Mouse (Mus musculus) CH12F3 (cell line): ENCODE measurements at regions not wholly inside any gene's neighbourhood (a gene's known extent, or its start where the extent isn't known, plus 50 kb on each side); places are given as distances from the start of the nearest gene placed in this dataset.

Source experiments
- in situ Hi-C: fragments of 300-500 bp; cut with MboI; formaldehyde crosslinking; loops from 2 replicates; pipeline ENCODE4 v1.14.3; 2020; ENCODE audit warnings: low sequenced_read_pairs

DNA sequence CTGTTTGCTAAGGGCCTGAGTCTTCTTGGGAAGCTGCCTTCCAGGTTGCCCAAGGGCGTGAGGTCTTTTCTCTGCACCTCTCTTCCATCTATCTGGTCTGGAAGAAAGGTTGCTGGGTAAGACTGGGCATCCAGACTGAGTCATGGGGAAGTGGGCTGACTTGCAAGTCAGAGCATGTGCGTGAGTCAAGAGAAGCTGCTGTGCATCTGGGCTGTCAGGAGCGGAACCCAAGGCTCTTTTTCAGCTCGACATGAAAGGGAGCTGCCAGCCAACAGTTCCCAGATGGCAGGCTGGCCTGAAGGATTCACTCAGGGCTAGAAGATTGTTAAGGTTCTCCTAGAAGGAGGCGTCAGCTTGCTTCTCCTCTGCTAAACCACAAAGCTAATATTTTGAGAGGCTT, 129.3 kb upstream of the Lrig1 start:
- in situ Hi-C loops: no loop called here

DNA sequence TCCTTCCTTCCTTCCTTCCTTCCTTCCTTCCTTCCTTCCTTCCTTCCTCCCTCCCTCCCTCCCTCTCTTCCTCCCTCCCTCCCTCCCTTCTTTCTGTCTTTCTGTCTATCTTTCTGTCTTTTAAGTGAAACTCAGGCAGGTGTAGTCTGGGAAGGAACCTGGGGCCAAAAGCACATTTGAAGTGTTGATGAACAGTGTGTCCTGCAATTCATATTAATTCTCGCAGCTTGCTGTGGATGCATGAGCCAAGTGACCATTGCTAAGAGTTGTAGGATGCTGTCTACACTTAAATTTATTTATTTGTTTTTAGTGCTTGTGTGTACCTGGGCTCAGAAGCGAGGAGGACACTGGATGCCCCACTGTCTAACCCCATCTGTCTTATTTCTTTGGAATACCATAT, 126.7 kb upstream of the Lrig1 start:
- in situ Hi-C loops: no loop called here

DNA sequence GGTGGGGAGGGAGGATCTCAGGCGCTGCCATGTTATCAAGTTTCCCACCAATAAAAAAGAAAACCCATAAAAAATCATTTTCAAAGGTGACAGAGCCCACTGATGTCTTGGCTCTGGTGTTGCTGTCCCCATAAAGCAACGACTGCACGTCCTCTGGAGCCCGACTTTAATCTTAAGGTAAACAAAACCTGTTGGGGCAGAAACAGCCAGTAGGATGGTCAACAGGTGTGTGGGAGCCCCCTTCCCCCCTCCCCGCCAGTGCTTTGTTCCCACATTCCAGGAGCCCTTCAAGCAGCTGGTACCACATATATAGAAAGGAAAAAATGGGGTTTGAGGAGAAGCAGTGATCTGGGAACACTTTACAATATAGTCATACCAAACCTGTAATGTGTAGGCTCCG, 118.3 kb upstream of the Lrig1 start:
- in situ Hi-C loops: no loop called here

DNA sequence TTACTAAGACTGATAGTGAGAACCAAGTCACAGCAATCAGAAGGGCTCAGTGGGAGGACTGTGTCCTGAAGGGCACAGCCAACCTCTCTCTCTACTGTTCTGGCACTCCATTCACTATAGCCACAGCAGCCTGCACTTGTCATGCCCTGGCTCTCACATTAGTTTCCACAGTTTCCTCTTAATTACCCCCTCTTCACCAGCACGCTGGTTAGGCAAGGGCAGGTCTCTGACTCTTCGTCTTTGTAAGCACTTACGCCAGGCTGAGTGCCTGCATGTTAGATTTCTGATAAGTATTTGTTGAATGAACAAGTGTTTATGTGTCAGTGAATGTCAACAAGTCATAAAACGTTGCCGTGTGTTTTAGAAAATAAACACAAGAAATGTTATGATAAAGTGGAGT, 116.2 kb upstream of the Lrig1 start:
- in situ Hi-C loops: no loop called here

DNA sequence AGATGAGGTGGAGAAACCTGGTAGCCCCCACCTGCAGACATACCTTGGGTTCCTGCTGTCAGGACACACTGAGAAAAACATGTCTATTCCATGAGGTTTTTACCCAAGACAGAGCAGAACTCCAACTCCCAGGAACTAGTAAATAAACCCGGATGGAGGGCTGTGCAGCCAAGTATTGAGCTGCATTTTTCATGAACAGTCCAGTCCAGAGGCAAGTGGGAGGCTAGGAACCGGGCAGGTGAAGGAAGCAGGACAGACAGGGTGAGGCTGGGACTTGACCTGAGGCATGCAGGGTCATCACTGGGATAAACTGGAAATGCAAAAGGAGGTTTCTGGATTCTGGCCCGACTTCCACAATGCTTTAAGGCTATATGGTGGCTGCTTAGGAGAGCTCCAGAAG, 114.8 kb upstream of the Lrig1 start:
- in situ Hi-C loops: no loop called here

DNA sequence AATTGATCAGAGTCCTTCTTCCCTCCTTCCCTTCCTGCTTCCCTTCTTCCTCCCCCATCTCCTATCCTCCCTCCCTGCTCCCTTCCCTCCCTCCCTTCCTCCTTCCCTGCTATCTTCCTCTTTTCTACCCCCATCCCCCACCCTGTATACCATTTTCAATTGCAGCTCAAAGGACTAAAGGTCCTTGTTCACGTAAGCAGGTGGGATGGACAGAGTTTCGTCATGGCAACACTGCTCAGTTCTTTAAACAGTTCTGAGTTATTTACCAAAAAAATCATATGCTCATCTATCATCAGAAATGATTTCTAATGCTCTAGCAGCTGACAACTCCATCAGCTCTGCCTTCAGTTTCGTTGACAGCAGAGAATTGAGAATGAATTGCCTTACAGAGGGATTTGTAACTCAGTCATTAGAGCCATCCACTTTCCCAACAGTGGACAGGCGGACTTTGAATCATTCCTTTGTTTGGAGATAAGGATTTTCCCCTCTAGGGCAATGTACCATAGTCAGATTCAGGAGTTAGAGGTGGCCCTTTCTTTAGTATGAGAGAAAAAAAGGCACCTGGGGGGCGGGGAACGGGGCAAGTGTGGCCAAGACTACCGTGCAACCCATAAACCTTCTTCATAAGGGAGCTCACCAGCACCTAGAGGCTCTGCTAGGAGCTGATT, 113.7 kb upstream of the Lrig1 start:
- in situ Hi-C loops: no loop called here

DNA sequence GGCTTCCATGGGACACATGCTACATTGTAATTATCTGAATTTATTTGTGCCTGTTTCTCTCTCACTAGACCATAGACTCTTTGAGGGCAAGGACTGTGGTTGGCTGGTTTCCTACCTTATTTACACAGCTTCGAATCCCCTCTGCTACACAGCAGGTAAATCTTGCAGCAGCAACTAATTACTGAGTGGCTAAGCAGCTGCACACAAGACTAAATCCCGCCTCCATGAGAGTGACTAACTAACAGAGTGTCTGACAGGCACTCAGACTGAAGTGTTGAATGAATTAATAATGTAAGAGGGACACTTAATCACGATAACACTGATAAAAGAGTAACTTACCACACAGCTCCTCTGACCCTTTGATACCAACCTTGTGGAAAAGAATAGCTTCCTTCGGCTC, 111.9 kb upstream of the Lrig1 start:
- in situ Hi-C loops: no loop called here

DNA sequence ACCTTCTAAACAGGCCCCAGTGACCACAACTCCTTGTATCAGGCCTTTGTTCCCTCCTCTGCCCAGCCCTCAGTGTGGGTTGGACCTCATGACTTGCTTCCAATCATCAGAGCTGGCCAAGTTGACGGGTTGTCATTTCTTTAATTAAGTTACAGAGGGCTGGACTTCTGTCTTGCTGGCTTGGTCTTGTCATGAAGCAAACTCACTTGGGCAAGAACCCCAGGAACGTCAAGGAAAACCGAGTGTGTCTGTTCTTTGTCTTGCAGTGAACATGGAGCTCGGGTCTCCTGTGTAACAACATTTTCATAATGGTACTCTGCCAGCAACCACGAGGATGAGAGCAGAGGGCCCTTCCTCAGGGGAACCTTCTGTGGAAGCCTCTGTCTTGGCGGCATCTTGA, 107.3 kb upstream of the Lrig1 start:
- in situ Hi-C loops: no loop called here

DNA sequence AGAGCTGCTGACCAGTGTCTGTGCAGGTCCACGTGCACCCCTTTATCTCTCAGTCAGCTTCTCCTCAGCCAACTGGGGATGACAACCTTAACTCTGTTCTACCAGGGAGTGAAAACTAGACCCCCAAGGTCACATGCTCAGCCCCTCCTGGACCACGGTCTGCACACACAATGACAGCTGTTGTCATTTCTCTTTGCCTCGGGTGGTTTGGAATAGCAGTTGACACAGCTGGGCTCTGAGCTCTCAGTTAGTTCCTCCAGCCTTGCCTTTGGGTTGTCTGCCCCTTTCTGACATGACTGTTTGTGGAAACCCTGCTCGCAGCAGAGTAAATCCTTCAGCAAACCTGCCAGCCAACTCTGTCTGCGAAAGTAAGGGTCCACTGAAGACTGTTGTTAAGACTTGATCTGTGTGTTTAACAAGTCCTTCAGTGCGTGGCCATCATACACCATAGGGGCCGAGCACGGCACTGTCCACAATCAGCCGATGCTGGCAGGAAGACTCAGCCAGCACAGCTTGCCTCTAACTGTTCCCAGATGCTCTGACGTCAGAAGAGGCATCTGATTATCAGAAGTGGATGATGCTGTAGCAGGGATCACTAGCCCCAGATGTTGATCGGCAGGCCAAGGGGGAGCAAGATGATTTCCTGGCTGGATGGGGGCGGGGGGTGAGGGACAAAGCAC, 106.7 kb upstream of the Lrig1 start:
- in situ Hi-C loops: no loop called here

DNA sequence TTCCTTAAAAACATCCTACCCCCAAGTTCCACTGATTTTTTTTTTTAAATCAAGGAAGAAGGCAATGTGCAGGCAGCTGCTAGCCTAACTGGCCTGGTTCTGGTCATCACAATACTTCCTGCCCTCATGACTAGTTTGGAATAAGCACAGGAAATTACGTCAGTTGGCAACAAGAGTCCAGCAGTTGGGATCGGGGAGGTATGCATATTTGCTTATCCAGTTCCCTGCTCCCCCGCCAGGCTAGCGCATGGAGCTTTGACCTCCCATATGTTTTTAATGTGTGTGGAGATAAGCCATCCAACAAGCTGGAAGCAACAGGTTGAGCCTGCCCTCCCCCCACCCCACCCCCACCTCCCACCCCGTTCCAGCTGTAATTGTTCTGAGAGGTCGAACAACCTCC, 105.7 kb upstream of the Lrig1 start:
- in situ Hi-C loops: no loop called here

DNA sequence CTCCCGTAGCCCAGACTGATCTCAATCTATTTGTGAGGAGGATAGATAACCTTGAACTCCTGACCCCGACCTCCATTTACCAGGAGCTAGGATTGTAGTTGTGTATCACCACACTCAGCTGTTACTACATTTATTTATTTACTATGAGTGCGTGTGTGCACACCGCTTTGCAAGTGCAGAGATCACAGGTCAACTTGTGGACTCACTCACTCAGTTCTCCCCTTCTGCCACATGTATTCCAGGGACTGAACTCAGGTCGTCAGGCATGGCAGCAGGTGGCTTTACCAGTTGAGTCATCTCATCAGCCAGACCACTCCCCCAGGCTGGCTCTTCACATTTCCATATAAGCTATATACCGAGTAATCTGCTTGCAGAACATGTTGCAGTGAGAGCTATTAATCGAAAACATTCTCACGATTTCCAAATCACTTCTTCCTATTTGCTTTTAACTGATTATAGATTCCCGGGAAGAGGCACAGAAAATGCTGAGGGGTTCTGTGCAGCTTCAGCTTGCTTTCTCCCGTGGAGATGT, 104.4 kb upstream of the Lrig1 start:
- in situ Hi-C loops: no loop called here

DNA sequence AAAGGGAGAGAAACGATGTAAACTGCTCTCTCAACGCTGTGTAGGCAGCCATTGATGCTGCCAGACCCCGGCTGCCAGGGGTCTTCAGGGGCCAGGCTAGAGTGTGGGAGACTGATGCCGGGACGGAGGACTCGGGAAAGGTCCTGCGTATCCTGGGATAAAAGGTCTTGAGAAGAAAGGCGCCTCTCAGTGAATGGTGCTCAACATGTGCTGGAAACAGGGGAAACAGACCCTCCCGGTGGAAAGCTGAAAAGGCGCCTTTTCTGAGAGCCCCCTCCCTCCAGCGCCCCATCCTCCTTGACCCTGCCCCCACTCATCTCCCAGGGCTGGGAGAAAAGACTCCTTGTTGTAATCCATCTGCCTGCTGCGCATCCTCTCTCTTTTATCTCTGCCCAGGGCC, 101.1 kb upstream of the Lrig1 start:
- in situ Hi-C loops: no loop called here

DNA sequence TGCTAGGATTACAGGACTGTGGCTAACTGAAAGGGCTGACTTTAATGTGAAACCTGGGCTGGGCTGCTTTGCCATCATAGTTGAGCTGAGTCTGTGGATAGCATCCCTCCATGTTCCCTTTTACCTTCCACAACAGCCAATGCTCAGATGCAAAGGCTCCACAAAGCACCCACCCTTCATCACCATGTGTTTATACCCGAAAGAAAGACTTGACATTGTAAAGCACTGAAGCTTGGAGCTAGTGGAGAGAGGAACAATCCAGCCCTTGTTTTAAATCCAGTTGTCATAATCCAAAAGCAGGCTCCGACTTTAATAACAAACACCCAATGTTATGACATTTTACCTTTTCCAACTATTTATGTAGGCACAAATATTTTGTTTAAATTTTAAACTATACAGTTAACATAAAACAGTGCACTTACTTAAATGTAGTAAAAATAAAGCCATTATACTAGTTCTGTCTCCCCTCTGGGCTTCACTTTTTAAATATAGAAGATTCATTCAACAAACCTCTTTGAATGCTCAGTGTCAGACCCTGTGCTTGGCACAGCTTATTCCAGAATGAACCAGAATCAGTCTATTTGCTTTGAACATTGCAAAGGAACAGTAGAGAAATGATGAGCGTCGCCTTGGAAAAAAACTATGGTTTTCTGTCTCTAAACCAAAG, 98.7 kb upstream of the Lrig1 start:
- in situ Hi-C loops: no loop called here

DNA sequence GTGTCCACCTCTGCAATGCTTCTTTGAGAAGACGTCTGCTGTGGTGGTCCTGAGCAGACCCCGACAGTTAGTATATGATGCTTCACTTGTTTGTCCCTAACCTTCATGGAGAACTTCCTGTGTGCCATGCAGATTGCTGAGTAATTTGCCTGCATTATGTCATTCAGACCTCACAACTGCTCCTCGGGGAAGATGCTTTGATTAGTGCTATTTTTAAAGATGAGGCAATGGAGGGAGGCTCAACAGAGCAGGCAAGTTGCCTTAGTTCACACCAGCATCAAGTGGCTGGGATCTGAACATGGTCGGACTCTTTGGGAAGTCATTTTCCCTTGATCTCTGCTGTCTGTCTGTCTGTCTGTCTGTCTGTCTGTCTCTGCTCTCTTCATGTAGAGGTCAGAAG, 95.5 kb upstream of the Lrig1 start:
- in situ Hi-C loops: no loop called here

DNA sequence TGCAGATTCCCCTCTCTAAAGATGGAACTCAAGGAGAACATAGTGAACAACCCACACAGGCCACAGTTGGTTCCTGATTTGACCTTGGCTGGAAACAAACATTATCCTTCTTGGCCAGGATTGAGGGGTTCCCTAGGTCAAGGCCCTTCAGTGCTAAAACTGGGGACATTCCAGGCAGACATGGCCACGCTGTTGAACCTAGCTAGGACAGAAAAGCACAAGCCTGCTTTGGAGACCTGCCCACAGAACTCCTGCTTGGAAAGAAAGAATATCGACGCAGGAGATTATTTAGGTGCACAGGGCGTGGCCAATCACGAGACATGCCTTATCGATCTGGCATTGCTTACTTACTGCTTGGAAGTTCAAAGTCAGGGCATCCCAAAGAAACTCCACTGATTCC, 93.6 kb upstream of the Lrig1 start:
- in situ Hi-C loops: no loop called here

DNA sequence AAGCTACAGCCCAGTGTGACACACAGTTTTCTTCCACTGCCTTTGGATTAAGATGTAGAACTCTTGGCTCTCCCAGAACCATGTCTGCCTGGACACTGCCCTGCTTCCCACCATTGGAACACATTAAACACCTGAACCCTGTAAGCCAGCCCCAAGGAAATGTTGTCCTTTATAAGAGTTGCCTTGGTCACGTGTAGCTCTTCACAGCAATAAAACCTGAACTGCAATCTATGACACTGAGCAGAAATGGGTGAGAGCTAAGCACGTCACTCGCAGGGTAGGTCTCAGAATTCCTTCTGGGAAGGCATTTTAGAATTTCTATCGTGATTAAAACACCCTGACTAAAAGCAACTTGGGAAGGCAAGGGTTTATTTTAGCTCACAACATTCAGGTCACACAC, 92.4 kb upstream of the Lrig1 start:
- in situ Hi-C loops: no loop called here

DNA sequence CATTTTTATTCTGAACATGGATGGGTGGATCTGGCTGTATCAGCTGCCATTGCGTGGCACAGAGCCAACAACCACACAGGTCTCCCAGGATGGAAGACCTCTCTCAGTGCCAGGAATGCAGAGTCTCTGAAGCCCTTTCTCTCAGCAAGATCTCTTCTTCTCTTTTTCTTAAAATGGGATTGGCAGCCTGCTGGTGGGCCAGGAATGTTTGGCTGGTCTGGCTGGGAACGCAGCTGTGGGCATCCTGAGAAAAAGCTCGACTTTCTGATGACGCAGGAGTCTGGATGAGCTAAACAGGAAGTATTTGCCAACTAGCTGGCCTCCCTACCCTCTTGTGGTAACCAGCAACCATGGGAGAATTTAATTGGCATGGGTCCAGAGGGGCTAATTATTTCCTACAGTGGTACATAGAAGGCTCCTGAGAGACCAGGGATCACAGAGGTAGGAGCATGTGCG, 89.4 kb upstream of the Lrig1 start:
- in situ Hi-C loops: no loop called here

DNA sequence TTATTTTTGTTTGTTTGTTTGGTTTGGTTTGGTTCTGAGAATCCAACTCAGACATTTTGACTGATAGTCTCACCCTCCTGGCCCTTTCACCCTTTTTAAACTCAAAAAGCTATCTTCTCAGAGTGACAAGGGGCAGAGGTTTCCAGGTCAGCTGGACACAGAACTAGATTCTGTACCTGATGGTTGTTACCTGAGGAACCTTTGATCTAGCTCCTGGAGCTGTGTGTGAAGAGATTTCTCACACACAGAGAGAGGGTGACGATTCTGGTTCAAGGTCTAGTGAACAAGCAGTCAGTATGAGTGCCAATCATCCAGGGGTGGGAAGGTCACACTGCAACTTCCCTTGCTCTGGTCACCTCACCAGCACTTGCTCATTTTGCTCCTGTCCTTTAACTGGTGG, 83.5 kb upstream of the Lrig1 start:
- in situ Hi-C loops: no loop called here

DNA sequence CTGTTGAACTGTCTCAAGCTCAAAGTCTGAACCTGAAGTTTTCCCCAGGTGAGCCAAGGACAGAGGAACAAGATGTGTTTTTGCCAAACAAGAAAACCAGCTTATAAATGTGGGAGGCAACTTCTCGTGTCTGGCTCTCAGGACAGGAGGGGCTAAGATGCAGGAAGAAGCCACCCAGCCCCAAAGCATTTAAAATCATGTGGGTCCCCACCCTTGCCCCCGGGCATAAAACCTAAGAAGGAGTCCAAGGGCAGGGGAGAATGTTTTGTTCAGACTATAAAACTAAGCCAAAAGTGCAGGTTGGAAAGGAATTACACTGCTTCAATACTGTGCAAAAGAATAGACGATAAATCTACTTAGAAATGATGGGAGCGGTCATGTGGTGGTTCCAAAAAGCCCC, 80.7 kb upstream of the Lrig1 start:
- in situ Hi-C loops: no loop called here

DNA sequence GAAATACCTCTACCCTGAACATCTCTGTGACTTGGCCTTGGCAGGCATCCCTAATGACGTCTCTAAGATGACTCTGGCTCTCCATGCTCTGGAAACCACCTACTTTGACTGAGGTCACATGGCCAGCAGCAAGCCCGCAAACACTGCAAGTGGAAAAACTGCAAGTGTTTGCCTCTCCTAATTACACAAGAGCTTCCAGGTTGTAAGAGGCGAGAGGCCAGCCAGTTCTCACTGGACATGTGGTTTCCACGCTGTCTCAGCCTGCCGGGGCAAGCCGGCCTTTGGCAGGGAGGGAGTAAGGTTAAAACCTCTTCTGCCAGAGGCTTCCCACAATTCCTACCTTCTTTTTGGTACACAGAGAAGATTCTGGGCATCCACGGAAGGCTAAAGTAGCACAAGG, 79.9 kb upstream of the Lrig1 start:
- in situ Hi-C loops: no loop called here

DNA sequence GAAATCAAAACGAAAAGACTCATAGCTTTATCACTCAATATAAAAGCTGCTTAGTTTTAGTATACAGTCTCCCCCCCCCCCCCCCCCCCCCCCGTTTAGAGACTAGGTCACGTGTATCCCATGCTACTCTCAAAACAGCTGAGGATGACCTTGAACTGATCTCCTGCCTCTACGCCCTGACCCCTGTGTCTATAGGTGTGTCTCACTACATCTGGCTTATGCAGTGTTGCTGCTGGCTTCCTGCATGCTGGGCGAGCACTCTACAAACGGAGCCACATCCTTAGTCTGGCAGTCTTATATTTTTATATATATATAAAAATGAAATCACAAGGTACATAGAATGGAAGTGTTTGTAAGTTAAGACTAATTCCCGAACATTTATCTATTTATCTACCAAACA, 79.3 kb upstream of the Lrig1 start:
- in situ Hi-C loops: no loop called here

DNA sequence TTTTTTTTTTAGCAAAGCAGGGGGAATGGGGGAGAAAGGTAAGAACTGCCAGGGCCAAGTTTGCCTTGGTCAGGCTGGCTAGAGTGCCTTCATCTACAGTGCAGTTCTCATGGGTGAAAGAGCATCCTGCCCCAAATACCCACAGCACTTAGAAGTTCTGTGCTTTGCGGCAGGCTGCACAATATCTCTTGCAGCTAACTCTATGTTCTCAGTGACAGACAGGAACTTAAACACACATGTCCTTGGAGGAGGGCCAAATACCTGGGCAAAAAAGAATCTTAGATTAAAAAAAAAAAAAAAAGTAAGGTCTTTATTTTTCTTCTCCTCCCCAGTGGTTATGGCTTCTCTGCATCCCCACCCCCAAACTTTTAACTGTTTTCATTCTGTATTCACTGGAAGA, 78.8 kb upstream of the Lrig1 start:
- in situ Hi-C loops: no loop called here
